Mouse (Mus musculus): ENCODE data around the gene Numb.

DNA sequence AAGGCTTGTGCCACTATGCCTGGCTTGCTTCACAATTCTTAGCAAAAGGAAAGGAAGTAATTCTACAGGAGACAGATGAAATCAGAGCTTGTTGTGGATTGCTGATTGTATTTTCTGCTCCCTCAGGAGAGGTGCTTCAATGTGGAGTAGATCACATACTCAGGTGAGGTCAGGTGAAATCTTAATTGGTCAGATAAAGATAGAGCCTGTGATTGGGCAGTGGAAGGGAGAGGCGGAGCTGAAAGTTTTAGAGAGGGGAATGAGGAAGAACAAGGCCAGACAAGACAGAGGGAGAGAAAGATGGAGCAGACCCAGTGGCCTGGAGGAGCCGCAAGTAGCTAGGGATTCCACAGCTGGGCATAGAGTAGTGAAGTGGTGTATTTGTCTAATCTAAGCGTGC is 39.6 kb downstream of the Numb start:
- TF ChIP-seq TAL1 (conservative IDR thresholded peaks at IDR 0.05; ENCODE audit: low read depth, low read length) (no peak), POLR2AphosphoS5 (IDR thresholded peaks at IDR 0.05; ENCODE audit: insufficient replicate concordance, low read depth, low read length) (no peak), CTCF (IDR thresholded peaks at IDR 0.05; ENCODE audit: low read depth, low read length) (no peak), GATA2 (IDR thresholded peaks at IDR 0.05; ENCODE audit: borderline replicate concordance, low read depth, low read length) (no peak), GATA1 (IDR thresholded peaks at IDR 0.05; ENCODE audit: borderline replicate concordance, low read length) (no peak)
